Mouse (Mus musculus): Measurements from ENCODE around the gene Degs2. TPM values are rescaled to one million over a fixed set of nuclear protein-coding genes. Genes with fewer than 3 reads are reported as not detected.

The Degs2 gene
- total RNA-seq, 2 experiments from 2014 or later = 0.38 to 0.85 TPM

GRCm38 (mm10) chr12:108653358-108654335 lies 48.5 kb downstream of the Degs2 start:
- no peak for DNase-seq (ENCODE audit: low spot score in 2 of 2)

GRCm38 (mm10) chr12:108651053-108651660 lies 51.0 kb downstream of the Degs2 start:
- peak in 1 of 2 experiments; percentile 38 for DNase-seq (ENCODE audit: low spot score in 2 of 2)

GRCm38 (mm10) chr12:108647784-108648183 lies 54.3 kb downstream of the Degs2 start:
- no peak for DNase-seq (ENCODE audit: low spot score in 2 of 2)

- DNase-seq (ENCODE audit: low spot score in 2 of 2) = no peak
Observed at GRCm38 (mm10) chr12:108646234-108646633, 55.9 kb downstream of the Degs2 start.

- DNase-seq (ENCODE audit: low spot score in 2 of 2) = no peak
Observed at GRCm38 (mm10) chr12:108642019-108642418, 60.1 kb downstream of the Degs2 start.

GRCm38 (mm10) chr12:108639126-108639525 lies 63.0 kb downstream of the Degs2 start:
- no peak for DNase-seq (ENCODE audit: low spot score in 2 of 2)

GRCm38 (mm10) chr12:108637440-108637839 lies 64.7 kb downstream of the Degs2 start:
- no peak for DNase-seq (ENCODE audit: low spot score in 2 of 2)

- no peak for DNase-seq (ENCODE audit: low spot score in 2 of 2)
Observed at GRCm38 (mm10) chr12:108635501-108635900, 66.6 kb downstream of the Degs2 start.

GRCm38 (mm10) chr12:108634031-108634430 lies 68.1 kb downstream of the Degs2 start:
- no peak for DNase-seq (ENCODE audit: low spot score in 2 of 2)

GRCm38 (mm10) chr12:108632501-108632900 lies 69.6 kb downstream of the Degs2 start:
- no peak for DNase-seq (ENCODE audit: low spot score in 2 of 2)

GRCm38 (mm10) chr12:108630741-108631688 lies 71.1 kb downstream of the Degs2 start:
- no peak for DNase-seq (ENCODE audit: low spot score in 2 of 2)

- no peak for DNase-seq (ENCODE audit: low spot score in 2 of 2)
Observed at GRCm38 (mm10) chr12:108629556-108629955, 72.6 kb downstream of the Degs2 start.

Small RNA genes within 50 kb of the gene (microRNA-seq; reads per million reads assigned to microRNA genes)
- gene Gm23872 (0 reads per million in 2 experiments), gene Mir342 (8,857 to 11,063 reads per million in 2 experiments)

Other genes with a start within 250 kb of the Degs2 start
- gene Evl, start 147.6 kb downstream of the Degs2 start, total RNA-seq (2021) = 100 to 1,000 TPM; 312 to 327 TPM
- 10 to 100 TPM; 53.5 to 54.5 TPM for gene Yy1, start 90.7 kb upstream of the Degs2 start, total RNA-seq (2021)
- gene Slc25a29, start 133.6 kb upstream of the Degs2 start, total RNA-seq (2021) = 10 to 100 TPM; 15.3 to 16.4 TPM
- 1 to 10 TPM; 8.7 to 8.8 TPM for gene Slc25a47, start 133.7 kb upstream of the Degs2 start, total RNA-seq (2021)
- gene Wdr25, start 191.3 kb upstream of the Degs2 start, total RNA-seq (2021) = 1 to 10 TPM; 7.1 to 9.0 TPM
- gene Wars, start 191.9 kb upstream of the Degs2 start, total RNA-seq (2021) = 10 to 100 TPM; 82.9 to 91.9 TPM

All from layer of hippocampus, postnatal 10 days (tissue).